ENCODE assay signal across 11 mouse cellular contexts in genomic region chr17:35219601-35220041, GRCm38 (mm10). TPM values are rescaled to one million over a fixed set of nuclear protein-coding genes. Genes with fewer than 3 reads are reported as not detected.
A peak's percentile ranks its signal among the peaks of the same experiment; 100 is the strongest.
DNase-seq lines count a peak whose midpoint lies in the region; ATAC-seq lines count a peak whose summit lies in the region.
"Had no signal": no experiment of that assay in that cellular context is flagged by ENCODE, and none has a peak within 500 bp of the region (broad histone marks: within the 10 kb centered on the region; RNA-seq: fewer than 3 reads in every experiment).

No protein-coding gene starts in this region.

- no peak overlapping the region for H3K4me3 ChIP-seq in kidney, embryonic 14.5 days (ENCODE audit: low read length)
- no peak overlapping the region for H3K4me3 ChIP-seq in embryonic facial prominence, embryonic 10.5 days
- H3K4me3 ChIP-seq in megakaryocyte, embryonic 14.5 days (replicated peaks), result peak overlapping the region; percentile 81
- H3K4me3 ChIP-seq in forebrain, embryonic 10.5 days, result no peak overlapping the region
- no peak overlapping the region for H3K4me3 ChIP-seq in hindbrain, embryonic 14.5 days (replicated peaks; ENCODE audit: low read length)
- H3K4me3 ChIP-seq: limb, embryonic 15.5 days had no signal

- no peak overlapping the region for H3K4me2 ChIP-seq in kidney, embryonic 14.5 days (replicated peaks; ENCODE audit: low read depth, low read length)
- H3K4me2 ChIP-seq in hindbrain, embryonic 14.5 days (replicated peaks), result no peak overlapping the region
- H3K4me2 ChIP-seq: limb, embryonic 15.5 days had no signal

- H3K4me1 ChIP-seq in kidney, embryonic 14.5 days (ENCODE audit: control insufficient read depth, insufficient read depth, low read length), result no peaks in the 10 kb centered on the region; the same call in 1 of the 2 replicates
- peaks cover 17% of the 10 kb centered on the region for H3K4me1 ChIP-seq in embryonic facial prominence, embryonic 10.5 days
- H3K4me1 ChIP-seq in megakaryocyte, embryonic 14.5 days, result peaks cover 90% of the 10 kb centered on the region
- H3K4me1 ChIP-seq in forebrain, embryonic 10.5 days, result 0 out of 2 replicates have a peak, but pooled peaks cover under 1% of the 10 kb centered on the region
- no peaks in the 10 kb centered on the region for H3K4me1 ChIP-seq in hindbrain, embryonic 14.5 days (replicated peaks; ENCODE audit: control insufficient read depth, insufficient read depth, low read length)

- peak overlapping the region; percentile 42; the same call in 1 of the 2 replicates for H3K27ac ChIP-seq in kidney, embryonic 14.5 days (ENCODE audit: low read depth, low read length)
- 0 out of 2 replicates have a peak overlapping the region, but pooled peaks have one; percentile 11 for H3K27ac ChIP-seq in embryonic facial prominence, embryonic 10.5 days (replicated peaks)
- H3K27ac ChIP-seq in forebrain, embryonic 10.5 days, result no peak overlapping the region
- H3K27ac ChIP-seq in hindbrain, embryonic 14.5 days, result no peak overlapping the region
- H3K27ac ChIP-seq: limb, embryonic 15.5 days had no signal

- H3K9ac ChIP-seq in kidney, embryonic 14.5 days (ENCODE audit: low read depth, low read length), result no peak overlapping the region
- no peak overlapping the region for H3K9ac ChIP-seq in hindbrain, embryonic 14.5 days
- H3K9ac ChIP-seq: limb, embryonic 15.5 days had no signal

- no peak for ATAC-seq in kidney, embryonic 14.5 days (ENCODE audit: low FRiP score, low TSS enrichment)
- ATAC-seq in hindbrain, embryonic 14.5 days (ENCODE audit: low FRiP score), result no peak

- WGBS in kidney, embryonic 14.5 days, result 88% methylated on average over 6 of the region's 6 CpGs
- WGBS in embryonic facial prominence, embryonic 10.5 days, result 83% methylated on average over 6 of the region's 6 CpGs
- 88% methylated on average over 6 of the region's 6 CpGs for WGBS in forebrain, embryonic 10.5 days
- 89% methylated on average over 6 of the region's 6 CpGs for WGBS in hindbrain, embryonic 14.5 days

- no peak for DNase-seq in kidney, adult 11 months
- DNase-seq in CD4-positive, CD25-positive, alpha-beta regulatory T cell, adult 2 months (ENCODE audit: low read depth, low spot score), result peak; percentile 71
- DNase-seq in embryonic facial prominence, embryonic 10.5 days (ENCODE audit: low spot score), result no peak
- DNase-seq in forebrain, embryonic 10.5 days (ENCODE audit: extremely low spot score, low spot score), result no peak
- no peak for DNase-seq in adrenal gland, postnatal 36 days
- DNase-seq in hindbrain, embryonic 14.5 days (ENCODE audit: low spot score), result no peak

- H3K36me3 ChIP-seq in kidney, embryonic 14.5 days (ENCODE audit: control insufficient read depth, insufficient read depth, low read length), result peaks cover 25% of the 10 kb centered on the region
- peaks cover 53% of the 10 kb centered on the region for H3K36me3 ChIP-seq in embryonic facial prominence, embryonic 10.5 days (replicated peaks)
- peaks cover 36% of the 10 kb centered on the region for H3K36me3 ChIP-seq in megakaryocyte, embryonic 14.5 days (replicated peaks; ENCODE audit: low read length)
- peaks cover 50% of the 10 kb centered on the region for H3K36me3 ChIP-seq in forebrain, embryonic 10.5 days (replicated peaks)
- H3K36me3 ChIP-seq in hindbrain, embryonic 14.5 days (replicated peaks; ENCODE audit: control insufficient read depth, insufficient read depth), result peaks cover 25% of the 10 kb centered on the region

- no peaks in the 10 kb centered on the region for H3K27me3 ChIP-seq in kidney, embryonic 14.5 days (ENCODE audit: control insufficient read depth, insufficient read depth, low read length)
- no peaks in the 10 kb centered on the region for H3K27me3 ChIP-seq in embryonic facial prominence, embryonic 10.5 days (replicated peaks; ENCODE audit: low read depth, poor library complexity, severe bottlenecking)
- no peaks in the 10 kb centered on the region for H3K27me3 ChIP-seq in megakaryocyte, embryonic 14.5 days (replicated peaks)
- no peaks in the 10 kb centered on the region for H3K27me3 ChIP-seq in forebrain, embryonic 10.5 days (ENCODE audit: poor library complexity, severe bottlenecking)
- no peaks in the 10 kb centered on the region for H3K27me3 ChIP-seq in hindbrain, embryonic 14.5 days (ENCODE audit: control insufficient read depth, insufficient read depth, low read length)
- H3K27me3 ChIP-seq: limb, embryonic 15.5 days had no signal

- no peaks in the 10 kb centered on the region for H3K9me3 ChIP-seq in kidney, embryonic 14.5 days (ENCODE audit: control insufficient read depth, low read length)
- no peaks in the 10 kb centered on the region for H3K9me3 ChIP-seq in embryonic facial prominence, embryonic 10.5 days
- no peaks in the 10 kb centered on the region for H3K9me3 ChIP-seq in megakaryocyte, embryonic 14.5 days
- no peaks in the 10 kb centered on the region for H3K9me3 ChIP-seq in forebrain, embryonic 10.5 days
- no peaks in the 10 kb centered on the region for H3K9me3 ChIP-seq in hindbrain, embryonic 14.5 days (ENCODE audit: control insufficient read depth, low read length)
- H3K9me3 ChIP-seq: limb, embryonic 15.5 days had no signal

RNA-seq across cellular contexts. Expression of gene Gm16181, which starts 1.0 kb away (rescaled TPM):
- polyA plus RNA-seq in kidney, embryonic 14.5 days (2014; fragmentation: Nextera tagmentation; extraction: Ambion mirVana), result 0.89 TPM in 1 of 2 replicates, not detected in the other
- polyA plus RNA-seq in embryonic facial prominence, embryonic 10.5 days (2016; fragmentation: Nextera tagmentation; extraction: Ambion mirVana), result 0.33 and 0.40 TPM in 2 replicates
- not detected in 2 replicates for polyA plus RNA-seq in megakaryocyte, embryonic 14.5 days (2012; ENCODE audit: insufficient read depth, low replicate concordance)
- polyA plus RNA-seq in forebrain, embryonic 10.5 days (2016; fragmentation: Nextera tagmentation; extraction: Ambion mirVana), result 0.53 TPM in 1 of 2 replicates, not detected in the other
- not detected for total RNA-seq in adrenal gland, postnatal 36 days (2021)
- not detected in 2 replicates for polyA plus RNA-seq in hindbrain, embryonic 14.5 days (2014; fragmentation: Nextera tagmentation; extraction: Ambion mirVana)
- total RNA-seq: heart, postnatal 36 days had no signal
- polyA plus RNA-seq: embryonic facial prominence, embryonic 11.5 days had no signal

RNA-seq across cellular contexts. Expression of gene Atp6v1g2, which starts 13.8 kb away (rescaled TPM):
- 5.3 and 6.4 TPM in 2 replicates for polyA plus RNA-seq in kidney, embryonic 14.5 days (2014; fragmentation: Nextera tagmentation; extraction: Ambion mirVana)
- 5.2 and 5.6 TPM in 2 replicates for polyA plus RNA-seq in embryonic facial prominence, embryonic 10.5 days (2016; fragmentation: Nextera tagmentation; extraction: Ambion mirVana)
- polyA plus RNA-seq in megakaryocyte, embryonic 14.5 days (2012; ENCODE audit: insufficient read depth, low replicate concordance), result 0.86 TPM in 1 of 2 replicates, not detected in the other
- polyA plus RNA-seq in forebrain, embryonic 10.5 days (2016; fragmentation: Nextera tagmentation; extraction: Ambion mirVana), result 7.0 and 7.7 TPM in 2 replicates
- 1 to 10 TPM; 4.8 to 6.7 TPM for total RNA-seq in adrenal gland, postnatal 36 days (2021)
- polyA plus RNA-seq in hindbrain, embryonic 14.5 days (2014; fragmentation: Nextera tagmentation; extraction: Ambion mirVana), result 122 and 138 TPM in 2 replicates

RNA-seq across cellular contexts. Expression of gene Lta, which starts 14.5 kb away (rescaled TPM):
- 0.14 TPM in 1 of 2 replicates, not detected in the other for polyA plus RNA-seq in kidney, embryonic 14.5 days (2014; fragmentation: Nextera tagmentation; extraction: Ambion mirVana)
- polyA plus RNA-seq in embryonic facial prominence, embryonic 10.5 days (2016; fragmentation: Nextera tagmentation; extraction: Ambion mirVana), result not detected in 2 replicates
- polyA plus RNA-seq in megakaryocyte, embryonic 14.5 days (2012; ENCODE audit: insufficient read depth, low replicate concordance), result 0.85 TPM in 1 of 2 replicates, not detected in the other
- not detected in 2 replicates for polyA plus RNA-seq in forebrain, embryonic 10.5 days (2016; fragmentation: Nextera tagmentation; extraction: Ambion mirVana)
- under 1 TPM; 0.36 to 0.40 TPM for total RNA-seq in adrenal gland, postnatal 36 days (2021)
- 0.23 and 0.55 TPM in 2 replicates for polyA plus RNA-seq in hindbrain, embryonic 14.5 days (2014; fragmentation: Nextera tagmentation; extraction: Ambion mirVana)
- polyA plus RNA-seq: embryonic facial prominence, embryonic 11.5 days; limb, embryonic 15.5 days had no signal

RNA-seq across cellular contexts. Expression of gene Nfkbil1, which starts 16.0 kb away (rescaled TPM):
- 3.3 and 6.0 TPM in 2 replicates for polyA plus RNA-seq in kidney, embryonic 14.5 days (2014; fragmentation: Nextera tagmentation; extraction: Ambion mirVana)
- polyA plus RNA-seq in embryonic facial prominence, embryonic 10.5 days (2016; fragmentation: Nextera tagmentation; extraction: Ambion mirVana), result 9.3 and 9.6 TPM in 2 replicates
- polyA plus RNA-seq in megakaryocyte, embryonic 14.5 days (2012; ENCODE audit: insufficient read depth, low replicate concordance), result 31.8 and 57.1 TPM in 2 replicates
- polyA plus RNA-seq in forebrain, embryonic 10.5 days (2016; fragmentation: Nextera tagmentation; extraction: Ambion mirVana), result 10.0 and 11.5 TPM in 2 replicates
- 10 to 100 TPM; 15.5 to 20.1 TPM for total RNA-seq in adrenal gland, postnatal 36 days (2021)
- polyA plus RNA-seq in hindbrain, embryonic 14.5 days (2014; fragmentation: Nextera tagmentation; extraction: Ambion mirVana), result 3.5 and 3.8 TPM in 2 replicates

RNA-seq across cellular contexts. Expression of gene Tnf, which starts 17.8 kb away (rescaled TPM):
- polyA plus RNA-seq in kidney, embryonic 14.5 days (2014; fragmentation: Nextera tagmentation; extraction: Ambion mirVana), result not detected in 2 replicates
- not detected in 2 replicates for polyA plus RNA-seq in embryonic facial prominence, embryonic 10.5 days (2016; fragmentation: Nextera tagmentation; extraction: Ambion mirVana)
- 2.9 and 3.5 TPM in 2 replicates for polyA plus RNA-seq in megakaryocyte, embryonic 14.5 days (2012; ENCODE audit: insufficient read depth, low replicate concordance)
- polyA plus RNA-seq in forebrain, embryonic 10.5 days (2016; fragmentation: Nextera tagmentation; extraction: Ambion mirVana), result 0.10 TPM in 1 of 2 replicates, not detected in the other
- under 1 TPM; 0.23 to 0.36 TPM for total RNA-seq in adrenal gland, postnatal 36 days (2021)
- polyA plus RNA-seq in hindbrain, embryonic 14.5 days (2014; fragmentation: Nextera tagmentation; extraction: Ambion mirVana), result not detected in 2 replicates
- polyA plus RNA-seq: embryonic facial prominence, embryonic 11.5 days had no signal

Comparison
In these comparisons a context has a peak if more than half of its experiments do, and no peak if none do; other contexts are left out.
1. H3K27ac ChIP-seq: peak in kidney, embryonic 14.5 days (single experiment) and embryonic facial prominence, embryonic 10.5 days (single experiment); none in forebrain, embryonic 10.5 days (single experiment) and hindbrain, embryonic 14.5 days (single experiment).
2. RNA of gene Atp6v1g2, which starts 13.8 kb away (polyA plus RNA-seq): 122 to 138 TPM in hindbrain, embryonic 14.5 days; 7.0 to 7.7 TPM in forebrain, embryonic 10.5 days, 5.3 to 6.4 TPM in kidney, embryonic 14.5 days, 5.2 to 5.6 TPM in embryonic facial prominence, embryonic 10.5 days and 0.86 TPM in megakaryocyte, embryonic 14.5 days; every median in the first group is over 10 times any median in the second.